13 mouse cellular contexts compared by ENCODE assay signal in genomic region chr10:44761324-44761723, GRCm38 (mm10).
DNase-seq lines count a peak whose midpoint lies in the region; ATAC-seq and TF ChIP-seq lines count a peak whose summit lies in the region.
"Had no signal": no experiment of that assay in that cellular context is flagged by ENCODE, and none has a peak within 500 bp of the region (broad histone marks: within the 10 kb centered on the region; RNA-seq: fewer than 3 reads in every experiment).

No protein-coding gene starts in this region.

- H3K9ac ChIP-seq in midbrain, postnatal 0 days (replicated peaks; ENCODE audit: low read length, poor library complexity, severe bottlenecking), result no peak overlapping the region
- no peak overlapping the region for H3K9ac ChIP-seq in midbrain, embryonic 14.5 days (replicated peaks; ENCODE audit: low read length)
- peak overlapping the region; percentile 46 for H3K9ac ChIP-seq in MEL (ENCODE audit: control insufficient read depth, low read depth, low read length, poor library complexity, severe bottlenecking)
- no peak overlapping the region for H3K9ac ChIP-seq in stomach, postnatal 0 days (ENCODE audit: low read length)
- H3K9ac ChIP-seq: heart, embryonic 15.5 days; neural tube, embryonic 15.5 days had no signal

- no peak for TF ChIP-seq CTCF in kidney, adult 2 months (conservative IDR thresholded peaks at IDR 0.05; ENCODE audit: insufficient read depth, insufficient read length, low read depth, low read length)
- peak; percentile 37 for TF ChIP-seq CTCF in midbrain, postnatal 0 days (IDR thresholded peaks at IDR 0.05)
- TF ChIP-seq CTCF in MEL (IDR thresholded peaks at IDR 0.05 in 2 of 3, conservative IDR thresholded peaks at IDR 0.05 in 1 of 3; ENCODE audit: control insufficient read depth in 1 of 3, insufficient read depth in 1 of 3, low read depth in 2 of 3, low read length in 3 of 3, poor library complexity in 1 of 3, severe bottlenecking in 1 of 3), result peak in 1 of 3 experiments; percentile 39; a peak in 2 of 6 replicates
- peak; percentile 41; the same call in 1 of the 2 replicates for TF ChIP-seq CTCF in stomach, postnatal 0 days (IDR thresholded peaks at IDR 0.05; ENCODE audit: low read depth)

- no peak for TF ChIP-seq POLR2A in kidney, adult 2 months (IDR thresholded peaks at IDR 0.05; ENCODE audit: low read depth, low read length)
- no peak for TF ChIP-seq POLR2A in MEL (IDR thresholded peaks at IDR 0.05; ENCODE audit: control insufficient read depth in 1 of 2, insufficient read depth in 1 of 2, low read depth in 1 of 2, low read length in 2 of 2, poor library complexity in 1 of 2)

- TF ChIP-seq RAD21 in MEL (IDR thresholded peaks at IDR 0.05; ENCODE audit: low read depth, low read length), result peak; percentile 39

- no peaks in the 10 kb centered on the region for H3K27me3 ChIP-seq in kidney, adult 2 months (replicated peaks; ENCODE audit: control insufficient read depth, insufficient read depth, low read length)
- H3K27me3 ChIP-seq in midbrain, postnatal 0 days (ENCODE audit: insufficient read depth, low read length), result no peaks in the 10 kb centered on the region
- no peaks in the 10 kb centered on the region; the same call in 1 of the 2 replicates for H3K27me3 ChIP-seq in midbrain, embryonic 14.5 days (ENCODE audit: control insufficient read depth, insufficient read depth, low read length)
- no peaks in the 10 kb centered on the region for H3K27me3 ChIP-seq in MEL (ENCODE audit: control insufficient read depth in 1 of 2, insufficient read depth in 2 of 2, low read length in 2 of 2)
- no peaks in the 10 kb centered on the region for H3K27me3 ChIP-seq in stomach, postnatal 0 days (ENCODE audit: control insufficient read depth, insufficient read depth, low read length)
- H3K27me3 ChIP-seq: heart, embryonic 15.5 days; neural tube, embryonic 15.5 days had no signal

- no peaks in the 10 kb centered on the region for H3K4me1 ChIP-seq in kidney, adult 2 months (ENCODE audit: control insufficient read depth, insufficient read depth, low read length)
- H3K4me1 ChIP-seq in midbrain, postnatal 0 days (ENCODE audit: insufficient read depth, low read length), result no peaks in the 10 kb centered on the region
- no peaks in the 10 kb centered on the region for H3K4me1 ChIP-seq in midbrain, embryonic 14.5 days (ENCODE audit: control insufficient read depth, insufficient read depth, low read length)
- H3K4me1 ChIP-seq in MEL (ENCODE audit: control insufficient read depth in 1 of 2, insufficient read depth in 2 of 2, low read length in 2 of 2), result peaks cover 23 to 24% of the 10 kb centered on the region in 2 experiments
- H3K4me1 ChIP-seq in stomach, postnatal 0 days (replicated peaks; ENCODE audit: control insufficient read depth, insufficient read depth), result no peaks in the 10 kb centered on the region
- H3K4me1 ChIP-seq: heart, embryonic 15.5 days; neural tube, embryonic 15.5 days had no signal

- ATAC-seq in midbrain, postnatal 0 days (ENCODE audit: low FRiP score), result no peak
- no peak for ATAC-seq in midbrain, embryonic 14.5 days (ENCODE audit: low FRiP score, low TSS enrichment)
- ATAC-seq in stomach, postnatal 0 days (ENCODE audit: low FRiP score, low TSS enrichment), result no peak
- ATAC-seq: forebrain, embryonic 16.5 days had no signal

- H3K79me2 ChIP-seq in MEL (ENCODE audit: control insufficient read depth, insufficient read depth, low read length, poor library complexity), result no peaks in the 10 kb centered on the region

- no peak overlapping the region for H3K4me2 ChIP-seq in midbrain, postnatal 0 days (ENCODE audit: low read depth, low read length, poor library complexity, severe bottlenecking)
- no peak overlapping the region for H3K4me2 ChIP-seq in midbrain, embryonic 14.5 days (ENCODE audit: low read length)
- no peak overlapping the region for H3K4me2 ChIP-seq in stomach, postnatal 0 days (replicated peaks; ENCODE audit: low read depth)
- H3K4me2 ChIP-seq: heart, embryonic 15.5 days; neural tube, embryonic 15.5 days had no signal

- TF ChIP-seq EP300 in MEL (IDR thresholded peaks at IDR 0.05; ENCODE audit: low read depth in 1 of 2, low read length in 2 of 2), result no peak
- no peak for TF ChIP-seq EP300 in stomach, postnatal 0 days (optimal IDR thresholded peaks at IDR 0.05)

- H3K9me3 ChIP-seq in midbrain, postnatal 0 days (ENCODE audit: low read length), result no peaks in the 10 kb centered on the region
- no peaks in the 10 kb centered on the region for H3K9me3 ChIP-seq in midbrain, embryonic 14.5 days (ENCODE audit: control insufficient read depth, low read length)
- H3K9me3 ChIP-seq in MEL (replicated peaks; ENCODE audit: insufficient read depth, low read length), result no peaks in the 10 kb centered on the region
- no peaks in the 10 kb centered on the region for H3K9me3 ChIP-seq in stomach, postnatal 0 days (ENCODE audit: control insufficient read depth, low read length)
- H3K9me3 ChIP-seq: heart, embryonic 15.5 days; neural tube, embryonic 15.5 days had no signal

- H3K27ac ChIP-seq in kidney, adult 2 months (ENCODE audit: insufficient read depth, low read depth, low read length), result no peak overlapping the region
- no peak overlapping the region for H3K27ac ChIP-seq in midbrain, postnatal 0 days (ENCODE audit: low read depth, low read length)
- H3K27ac ChIP-seq in midbrain, embryonic 14.5 days (replicated peaks; ENCODE audit: low read depth, low read length), result no peak overlapping the region
- peak overlapping the region; percentile 99 for H3K27ac ChIP-seq in MEL (ENCODE audit: control insufficient read depth, low read depth, low read length)
- H3K27ac ChIP-seq in stomach, postnatal 0 days (replicated peaks), result no peak overlapping the region
- H3K27ac ChIP-seq: heart, embryonic 15.5 days; neural tube, embryonic 15.5 days had no signal

- 85% methylated on average over 4 of the region's 4 CpGs for WGBS in kidney, adult 2 months
- WGBS in midbrain, postnatal 0 days, result 80% methylated on average over 4 of the region's 4 CpGs
- WGBS in midbrain, embryonic 14.5 days, result 86% methylated on average over 4 of the region's 4 CpGs
- 69% methylated on average over 4 of the region's 4 CpGs for WGBS in stomach, postnatal 0 days

- no peak overlapping the region for H3K4me3 ChIP-seq in kidney, adult 2 months (ENCODE audit: insufficient read depth, low read depth, low read length)
- no peak overlapping the region for H3K4me3 ChIP-seq in midbrain, postnatal 0 days (ENCODE audit: low read depth, low read length)
- H3K4me3 ChIP-seq in midbrain, embryonic 14.5 days (replicated peaks; ENCODE audit: low read depth, low read length), result no peak overlapping the region
- no peak overlapping the region for H3K4me3 ChIP-seq in MEL (ENCODE audit: control insufficient read depth in 1 of 2, insufficient read depth in 1 of 2, low read depth in 2 of 2, low read length in 2 of 2)
- H3K4me3 ChIP-seq in stomach, postnatal 0 days (ENCODE audit: low read depth, low read length), result no peak overlapping the region
- H3K4me3 ChIP-seq: heart, embryonic 15.5 days; neural tube, embryonic 15.5 days had no signal

- no peaks in the 10 kb centered on the region for H3K36me3 ChIP-seq in kidney, adult 2 months (ENCODE audit: control insufficient read depth, insufficient read depth, low read length)
- H3K36me3 ChIP-seq in midbrain, postnatal 0 days (ENCODE audit: insufficient read depth, low read length), result no peaks in the 10 kb centered on the region
- H3K36me3 ChIP-seq in midbrain, embryonic 14.5 days (ENCODE audit: control insufficient read depth, insufficient read depth, low read length), result no peaks in the 10 kb centered on the region
- peaks cover 0 to 34% of the 10 kb centered on the region in 2 experiments; a peak in 2 of 4 replicates for H3K36me3 ChIP-seq in MEL (ENCODE audit: control insufficient read depth in 1 of 2, insufficient read depth in 2 of 2, low read length in 2 of 2)
- H3K36me3 ChIP-seq in stomach, postnatal 0 days (ENCODE audit: control insufficient read depth, insufficient read depth, low read length), result no peaks in the 10 kb centered on the region
- H3K36me3 ChIP-seq: heart, embryonic 15.5 days; neural tube, embryonic 15.5 days had no signal

- DNase-seq in kidney, postnatal 10 days, result peak; percentile 10
- DNase-seq in kidney, adult 2 months, result no peak
- DNase-seq in midbrain, postnatal 0 days (ENCODE audit: low spot score), result no peak
- no peak for DNase-seq in midbrain, embryonic 14.5 days
- no peak for DNase-seq in MEL (ENCODE audit: low read depth, low spot score)
- no peak for DNase-seq in stomach, postnatal 0 days (ENCODE audit: low spot score)
- DNase-seq in neural tube, embryonic 10.5 days (ENCODE audit: extremely low spot score, low spot score), result no peak
- DNase-seq: cerebellum, adult 11-12 months; kidney, adult 18-20 months; liver had no signal

TF ChIP-seq in MEL, 35 proteins besides CTCF, POLR2A, EP300 and RAD21:
- TF ChIP-seq SMC3 (IDR thresholded peaks at IDR 0.05; ENCODE audit: low read depth, low read length), result peak; percentile 31; the same call in 1 of the 2 replicates
- TF ChIP-seq NELFE (IDR thresholded peaks at IDR 0.05; ENCODE audit: low read depth, low read length), result no peak
- TF ChIP-seq ZC3H11A (IDR thresholded peaks at IDR 0.05; ENCODE audit: low read depth, low read length), result peak; percentile 12; the same call in 1 of the 2 replicates
- TF ChIP-seq MYC (IDR thresholded peaks at IDR 0.05; ENCODE audit: low read depth, low read length), result no peak
